In genomic region chr1:177557432-177557831, GRCm38 (mm10) we compare ENCODE assay signal across 22 mouse cellular contexts.
DNase-seq lines count a peak whose midpoint lies in the region; ATAC-seq and TF ChIP-seq lines count a peak whose summit lies in the region.
"Had no signal": no experiment of that assay in that cellular context is flagged by ENCODE, and none has a peak within 500 bp of the region (broad histone marks: within the 10 kb centered on the region; RNA-seq: fewer than 3 reads in every experiment).

No protein-coding gene starts in this region.

- intact Hi-C loops in heart, postnatal 10 days (cut with DNase I): loop anchor here (10.0 kb wide), 1 partner anchor 113 kb away; the partner anchor contains the start of gene Zbtb18

- H3K27ac ChIP-seq in liver, embryonic 14.5 days: no peak overlapping the region
- no peak overlapping the region for H3K27ac ChIP-seq in liver, embryonic 11.5 days (ENCODE audit: low read depth, low read length)
- peak overlapping the region; percentile 50; the same call in 1 of the 2 replicates for H3K27ac ChIP-seq in intestine, postnatal 0 days (ENCODE audit: low read depth, low read length)
- peak overlapping the region; percentile 77 for H3K27ac ChIP-seq in small intestine, adult 2 months (ENCODE audit: insufficient read depth, low read depth, low read length)
- H3K27ac ChIP-seq in hindbrain, embryonic 11.5 days (ENCODE audit: low read depth, low read length): no peak overlapping the region
- H3K27ac ChIP-seq in heart, embryonic 11.5 days (ENCODE audit: low read depth, low read length): no peak overlapping the region
- H3K27ac ChIP-seq: forebrain, embryonic 10.5 days; forebrain, embryonic 13.5 days; heart, embryonic 13.5 days; hindbrain, embryonic 13.5 days had no signal

- no peaks in the 10 kb centered on the region for H3K27me3 ChIP-seq in liver, embryonic 14.5 days (ENCODE audit: control insufficient read depth, insufficient read depth, low read length)
- H3K27me3 ChIP-seq in liver, embryonic 11.5 days (replicated peaks; ENCODE audit: control insufficient read depth, insufficient read depth, low read length): no peaks in the 10 kb centered on the region
- no peaks in the 10 kb centered on the region for H3K27me3 ChIP-seq in intestine, postnatal 0 days (replicated peaks; ENCODE audit: control insufficient read depth, insufficient read depth, low read length)
- no peaks in the 10 kb centered on the region for H3K27me3 ChIP-seq in small intestine, adult 2 months (ENCODE audit: control insufficient read depth, insufficient read depth, low read length)
- no peaks in the 10 kb centered on the region for H3K27me3 ChIP-seq in hindbrain, embryonic 11.5 days (ENCODE audit: control insufficient read depth, insufficient read depth, low read length)
- H3K27me3 ChIP-seq in heart, embryonic 11.5 days (ENCODE audit: control insufficient read depth, insufficient read depth, low read length): no peaks in the 10 kb centered on the region
- H3K27me3 ChIP-seq: forebrain, embryonic 13.5 days; heart, embryonic 13.5 days had no signal

- H3K9ac ChIP-seq in liver, embryonic 14.5 days (replicated peaks): no peak overlapping the region
- H3K9ac ChIP-seq in liver, embryonic 11.5 days (ENCODE audit: low read depth, low read length): no peak overlapping the region
- no peak overlapping the region for H3K9ac ChIP-seq in intestine, postnatal 0 days (ENCODE audit: low read depth, low read length)
- H3K9ac ChIP-seq in hindbrain, embryonic 11.5 days (ENCODE audit: low read depth, low read length): no peak overlapping the region
- no peak overlapping the region for H3K9ac ChIP-seq in heart, embryonic 11.5 days (ENCODE audit: low read depth, low read length)
- H3K9ac ChIP-seq: forebrain, embryonic 13.5 days; heart, embryonic 13.5 days; hindbrain, embryonic 13.5 days had no signal

- no peak for TF ChIP-seq CTCF in liver, embryonic 14.5 days (IDR thresholded peaks at IDR 0.05; ENCODE audit: low read depth)
- no peak for TF ChIP-seq CTCF in intestine, postnatal 0 days (IDR thresholded peaks at IDR 0.05; ENCODE audit: low read depth)
- TF ChIP-seq CTCF in small intestine, adult 2 months (IDR thresholded peaks at IDR 0.05; ENCODE audit: extremely low read depth, insufficient read length, insufficient replicate concordance, low read depth, low read length): no peak

- 27% methylated on average over 6 of the region's 6 CpGs for WGBS in liver, embryonic 14.5 days (ENCODE audit: insufficient replicate concordance)
- WGBS in liver, embryonic 11.5 days: 56% methylated on average over 6 of the region's 6 CpGs
- 48% methylated on average over 6 of the region's 6 CpGs for WGBS in intestine, postnatal 0 days
- 44% methylated on average over 6 of the region's 6 CpGs for WGBS in small intestine, adult 2 months
- WGBS in hindbrain, embryonic 11.5 days: 79% methylated on average over 6 of the region's 6 CpGs
- WGBS in heart, embryonic 11.5 days (ENCODE audit: insufficient replicate concordance): 56% methylated on average over 6 of the region's 6 CpGs

- peak; percentile 47; the same call in 1 of the 2 replicates for ATAC-seq in liver, embryonic 14.5 days (ENCODE audit: insufficient read depth)
- ATAC-seq in liver, embryonic 11.5 days (replicated peaks; ENCODE audit: low FRiP score): no peak; the same call in 1 of the 2 replicates
- ATAC-seq in intestine, postnatal 0 days: no peak
- no peak for ATAC-seq in hindbrain, embryonic 11.5 days (ENCODE audit: low FRiP score)
- ATAC-seq in heart, embryonic 11.5 days (replicated peaks; ENCODE audit: insufficient number of reproducible peaks, low FRiP score, low TSS enrichment): no peak
- ATAC-seq: activated CD4-positive, CD25-positive, alpha-beta regulatory T cell, adult 4 months; forebrain, embryonic 13.5 days; forebrain, embryonic 16.5 days; hindbrain, embryonic 16.5 days had no signal

- no peaks in the 10 kb centered on the region for H3K9me3 ChIP-seq in liver, embryonic 14.5 days (ENCODE audit: control insufficient read depth, low read length)
- H3K9me3 ChIP-seq in liver, embryonic 11.5 days (ENCODE audit: control insufficient read depth, low read length): no peaks in the 10 kb centered on the region
- H3K9me3 ChIP-seq in intestine, postnatal 0 days (ENCODE audit: control insufficient read depth): no peaks in the 10 kb centered on the region
- no peaks in the 10 kb centered on the region for H3K9me3 ChIP-seq in hindbrain, embryonic 11.5 days (ENCODE audit: control insufficient read depth, low read length)
- H3K9me3 ChIP-seq in heart, embryonic 11.5 days (replicated peaks; ENCODE audit: control insufficient read depth, low read length): no peaks in the 10 kb centered on the region
- H3K9me3 ChIP-seq: forebrain, embryonic 10.5 days; forebrain, embryonic 13.5 days; heart, embryonic 13.5 days; hindbrain, embryonic 13.5 days had no signal

- no peak for TF ChIP-seq POLR2A in small intestine, adult 2 months (IDR thresholded peaks at IDR 0.05; ENCODE audit: low read depth, low read length)

- no peaks in the 10 kb centered on the region for H3K36me3 ChIP-seq in liver, embryonic 14.5 days (replicated peaks; ENCODE audit: control insufficient read depth, insufficient read depth, low read depth)
- no peaks in the 10 kb centered on the region for H3K36me3 ChIP-seq in liver, embryonic 11.5 days (ENCODE audit: control insufficient read depth, insufficient read depth, low read length)
- no peaks in the 10 kb centered on the region for H3K36me3 ChIP-seq in intestine, postnatal 0 days (ENCODE audit: control insufficient read depth, insufficient read depth)
- no peaks in the 10 kb centered on the region for H3K36me3 ChIP-seq in small intestine, adult 2 months (ENCODE audit: control insufficient read depth, insufficient read depth, low read length)
- no peaks in the 10 kb centered on the region for H3K36me3 ChIP-seq in hindbrain, embryonic 11.5 days (ENCODE audit: control insufficient read depth, insufficient read depth, low read length)
- H3K36me3 ChIP-seq in heart, embryonic 11.5 days (ENCODE audit: control insufficient read depth, insufficient read depth, low read length): no peaks in the 10 kb centered on the region
- H3K36me3 ChIP-seq: forebrain, embryonic 10.5 days; heart, embryonic 13.5 days; hindbrain, embryonic 13.5 days had no signal

- no peak overlapping the region for H3K4me2 ChIP-seq in liver, embryonic 14.5 days (ENCODE audit: low read depth)
- H3K4me2 ChIP-seq in liver, embryonic 11.5 days: no peak overlapping the region
- H3K4me2 ChIP-seq in intestine, postnatal 0 days (replicated peaks; ENCODE audit: low read depth): peak overlapping the region; percentile 37; the same call in 1 of the 2 replicates
- H3K4me2 ChIP-seq in hindbrain, embryonic 11.5 days (replicated peaks; ENCODE audit: low read depth, low read length): no peak overlapping the region
- no peak overlapping the region for H3K4me2 ChIP-seq in heart, embryonic 11.5 days
- H3K4me2 ChIP-seq: forebrain, embryonic 13.5 days; heart, embryonic 13.5 days; hindbrain, embryonic 13.5 days had no signal

- TF ChIP-seq EP300 in liver, embryonic 14.5 days (IDR thresholded peaks at IDR 0.05; ENCODE audit: low read depth): no peak

- no peak overlapping the region for H3K4me3 ChIP-seq in liver, embryonic 14.5 days (ENCODE audit: insufficient read depth in 1 of 2, low read depth in 2 of 2, low read length in 2 of 2)
- H3K4me3 ChIP-seq in liver, embryonic 11.5 days (ENCODE audit: low read depth, low read length): no peak overlapping the region
- H3K4me3 ChIP-seq in intestine, postnatal 0 days (ENCODE audit: low read depth, low read length): no peak overlapping the region
- no peak overlapping the region for H3K4me3 ChIP-seq in small intestine, adult 2 months (ENCODE audit: low read depth, low read length)
- no peak overlapping the region for H3K4me3 ChIP-seq in hindbrain, embryonic 11.5 days (ENCODE audit: low read depth, low read length)
- no peak overlapping the region for H3K4me3 ChIP-seq in heart, embryonic 11.5 days (ENCODE audit: low read depth, low read length)
- H3K4me3 ChIP-seq: forebrain, embryonic 10.5 days; forebrain, embryonic 13.5 days; heart, embryonic 13.5 days; hindbrain, embryonic 13.5 days had no signal

- DNase-seq in heart, adult 11 months: peak; percentile 14
- DNase-seq in heart, postnatal 10 days: no peak
- no peak for DNase-seq in liver, embryonic 14.5 days (ENCODE audit: low read depth in 3 of 3, low spot score in 3 of 3)
- DNase-seq in liver, embryonic 11.5 days (ENCODE audit: low spot score): no peak
- DNase-seq in hindbrain, embryonic 11.5 days (ENCODE audit: low spot score): no peak
- DNase-seq: adrenal gland, adult 8-10 months; adrenal gland, postnatal 25 days; cerebellum, adult 11-12 months; cerebellum, adult 8-10 months; cerebellum, postnatal 10 days; gastrocnemius, postnatal 10 days; gastrocnemius, postnatal 36 days had no signal

- no peaks in the 10 kb centered on the region; a peak in 1 of 4 replicates for H3K4me1 ChIP-seq in liver, embryonic 14.5 days (replicated peaks; ENCODE audit: control insufficient read depth in 2 of 2, insufficient read depth in 2 of 2, low read length in 1 of 2)
- H3K4me1 ChIP-seq in liver, embryonic 11.5 days (replicated peaks; ENCODE audit: control insufficient read depth, insufficient read depth, low read length): no peaks in the 10 kb centered on the region
- peaks cover 2% of the 10 kb centered on the region; the same call in 1 of the 2 replicates for H3K4me1 ChIP-seq in intestine, postnatal 0 days (replicated peaks; ENCODE audit: control insufficient read depth, insufficient read depth, low read length)
- peaks cover 22% of the 10 kb centered on the region for H3K4me1 ChIP-seq in small intestine, adult 2 months (ENCODE audit: control insufficient read depth, insufficient read depth, insufficient read length, low read length)
- peaks cover 13% of the 10 kb centered on the region; the same call in 1 of the 2 replicates for H3K4me1 ChIP-seq in hindbrain, embryonic 11.5 days (replicated peaks; ENCODE audit: control insufficient read depth, insufficient read depth, low read length)
- peaks cover 4% of the 10 kb centered on the region for H3K4me1 ChIP-seq in heart, embryonic 11.5 days (ENCODE audit: control insufficient read depth, insufficient read depth, low read length)

Comparison
In these comparisons a context has a peak if more than half of its experiments do, and no peak if none do; other contexts are left out.
1. H3K27ac ChIP-seq: peak in intestine, postnatal 0 days (single experiment) and small intestine, adult 2 months (single experiment); none in liver, embryonic 14.5 days (single experiment), liver, embryonic 11.5 days (single experiment), hindbrain, embryonic 11.5 days (single experiment) and heart, embryonic 11.5 days (single experiment).